Mouse (Mus musculus): Measurements from ENCODE around the gene Gsg1l. TPM values are rescaled to one million over a fixed set of nuclear protein-coding genes. Genes with fewer than 3 reads are reported as not detected.

The Gsg1l gene
- polyA plus RNA-seq, 1 experiment from 2014 or later: 7.0 TPM

GRCm38 (mm10) chr7:126008789-126009148, 73.4 kb downstream of the Gsg1l start:
- peak; percentile 72 for DNase-seq (ENCODE audit: low spot score)

GRCm38 (mm10) chr7:126008139-126008788, 73.9 kb downstream of the Gsg1l start:
- Histone ChIP-seq H3K4me3 (ENCODE audit: low read depth, low read length) (no peak overlapping the region), H3K9ac (ENCODE audit: low read length) (no peak overlapping the region), H3K27ac (ENCODE audit: low read depth, low read length) (peak overlapping the region; percentile 81), H3K36me3 (ENCODE audit: control insufficient read depth, insufficient read depth, low read length) (no peaks in the 10 kb centered on the region), H3K4me1 (ENCODE audit: control insufficient read depth, insufficient read depth, low read length) (peaks cover 13% of the 10 kb centered on the region), H3K4me2 (ENCODE audit: low read depth) (no peak overlapping the region), H3K27me3 (ENCODE audit: control insufficient read depth, insufficient read depth, low read length) (no peaks in the 10 kb centered on the region), H3K9me3 (ENCODE audit: control insufficient read depth, low read length) (no peaks in the 10 kb centered on the region)
- no peak; the same call in 1 of the 2 replicates for ATAC-seq (ENCODE audit: insufficient read depth, low FRiP score, low TSS enrichment)
- 63% methylated on average over 4 of the region's 4 CpGs for WGBS
- DNase-seq (ENCODE audit: low spot score): no peak

More at GRCm38 (mm10) chr7:126008789-126009148, 73.4 kb downstream of the Gsg1l start:
- peak; percentile 51 for ATAC-seq (ENCODE audit: insufficient read depth, low FRiP score, low TSS enrichment)
- no peak overlapping the region for H3K4me3 ChIP-seq (ENCODE audit: low read depth, low read length)
- no peaks in the 10 kb centered on the region for H3K36me3 ChIP-seq (ENCODE audit: control insufficient read depth, insufficient read depth, low read length)
- 47% methylated on average over 7 of the region's 7 CpGs for WGBS
- H3K9me3 ChIP-seq (ENCODE audit: control insufficient read depth, low read length): no peaks in the 10 kb centered on the region
- no peak overlapping the region for H3K4me2 ChIP-seq (ENCODE audit: low read depth)
- no peaks in the 10 kb centered on the region for H3K27me3 ChIP-seq (ENCODE audit: control insufficient read depth, insufficient read depth, low read length)
- no peak overlapping the region for H3K9ac ChIP-seq (ENCODE audit: low read length)
- H3K4me1 ChIP-seq (ENCODE audit: control insufficient read depth, insufficient read depth, low read length): peaks cover 13% of the 10 kb centered on the region
- H3K27ac ChIP-seq (ENCODE audit: low read depth, low read length): peak overlapping the region; percentile 81

GRCm38 (mm10) chr7:126007132-126007910, 74.9 kb downstream of the Gsg1l start:
- DNase-seq (ENCODE audit: low spot score) (no peak), ATAC-seq (ENCODE audit: insufficient read depth, low FRiP score, low TSS enrichment) (peak; percentile 58)
- no peaks in the 10 kb centered on the region for H3K27me3 ChIP-seq (ENCODE audit: control insufficient read depth, insufficient read depth, low read length)
- H3K4me3 ChIP-seq (ENCODE audit: low read depth, low read length): no peak overlapping the region
- no peaks in the 10 kb centered on the region for H3K36me3 ChIP-seq (ENCODE audit: control insufficient read depth, insufficient read depth, low read length)
- H3K27ac ChIP-seq (ENCODE audit: low read depth, low read length): peak overlapping the region; percentile 81
- H3K4me2 ChIP-seq (ENCODE audit: low read depth): no peak overlapping the region
- no peaks in the 10 kb centered on the region for H3K9me3 ChIP-seq (ENCODE audit: control insufficient read depth, low read length)
- 46% methylated on average over 10 of the region's 10 CpGs for WGBS
- H3K4me1 ChIP-seq (ENCODE audit: control insufficient read depth, insufficient read depth, low read length): peaks cover 20% of the 10 kb centered on the region
- H3K9ac ChIP-seq (ENCODE audit: low read length): no peak overlapping the region

GRCm38 (mm10) chr7:126005274-126005673, 76.9 kb downstream of the Gsg1l start:
- no peaks in the 10 kb centered on the region for H3K36me3 ChIP-seq (ENCODE audit: control insufficient read depth, insufficient read depth, low read length)
- no peak overlapping the region for H3K4me3 ChIP-seq (ENCODE audit: low read depth, low read length)
- no peak for DNase-seq (ENCODE audit: low spot score)
- H3K4me1 ChIP-seq (ENCODE audit: control insufficient read depth, insufficient read depth, low read length): peaks cover 18% of the 10 kb centered on the region
- no peak overlapping the region for H3K4me2 ChIP-seq (ENCODE audit: low read depth)
- peak overlapping the region; percentile 49; the same call in 1 of the 2 replicates for H3K27ac ChIP-seq (ENCODE audit: low read depth, low read length)
- H3K27me3 ChIP-seq (ENCODE audit: control insufficient read depth, insufficient read depth, low read length): no peaks in the 10 kb centered on the region
- no peak overlapping the region for H3K9ac ChIP-seq (ENCODE audit: low read length)
- H3K9me3 ChIP-seq (ENCODE audit: control insufficient read depth, low read length): no peaks in the 10 kb centered on the region
- WGBS: 42% methylated on average over 5 of the region's 5 CpGs
- no peak for ATAC-seq (ENCODE audit: insufficient read depth, low FRiP score, low TSS enrichment)

- H3K27ac ChIP-seq (ENCODE audit: low read depth, low read length): no peak overlapping the region
- WGBS: 62% methylated on average over 5 of the region's 5 CpGs
- DNase-seq (ENCODE audit: low spot score): no peak
- no peaks in the 10 kb centered on the region for H3K27me3 ChIP-seq (ENCODE audit: control insufficient read depth, insufficient read depth, low read length)
- no peak overlapping the region for H3K4me3 ChIP-seq (ENCODE audit: low read depth, low read length)
- no peaks in the 10 kb centered on the region for H3K9me3 ChIP-seq (ENCODE audit: control insufficient read depth, low read length)
- H3K9ac ChIP-seq (ENCODE audit: low read length): no peak overlapping the region
- H3K4me2 ChIP-seq (ENCODE audit: low read depth): no peak overlapping the region
- H3K4me1 ChIP-seq (ENCODE audit: control insufficient read depth, insufficient read depth, low read length): peaks cover 8% of the 10 kb centered on the region
- no peaks in the 10 kb centered on the region for H3K36me3 ChIP-seq (ENCODE audit: control insufficient read depth, insufficient read depth, low read length)
- no peak for ATAC-seq (ENCODE audit: insufficient read depth, low FRiP score, low TSS enrichment)
These were observed 80.5 kb downstream of the Gsg1l start for GRCm38 (mm10) chr7:126001683-126002082.

- no peak for ATAC-seq (ENCODE audit: insufficient read depth, low FRiP score, low TSS enrichment)
- H3K4me1 ChIP-seq (ENCODE audit: control insufficient read depth, insufficient read depth, low read length): peaks cover 6% of the 10 kb centered on the region
- H3K4me3 ChIP-seq (ENCODE audit: low read depth, low read length): no peak overlapping the region
- H3K4me2 ChIP-seq (ENCODE audit: low read depth): no peak overlapping the region
- no peaks in the 10 kb centered on the region for H3K36me3 ChIP-seq (ENCODE audit: control insufficient read depth, insufficient read depth, low read length)
- H3K27me3 ChIP-seq (ENCODE audit: control insufficient read depth, insufficient read depth, low read length): no peaks in the 10 kb centered on the region
- 97% methylated on average over 3 of the region's 3 CpGs for WGBS
- H3K9me3 ChIP-seq (ENCODE audit: control insufficient read depth, low read length): no peaks in the 10 kb centered on the region
- no peak for DNase-seq (ENCODE audit: low spot score)
- no peak overlapping the region for H3K9ac ChIP-seq (ENCODE audit: low read length)
- no peak overlapping the region for H3K27ac ChIP-seq (ENCODE audit: low read depth, low read length)
These were observed 82.3 kb downstream of the Gsg1l start for GRCm38 (mm10) chr7:125999921-126000320.

GRCm38 (mm10) chr7:125996151-125996550, 86.1 kb downstream of the Gsg1l start:
- Histone ChIP-seq H3K27ac (ENCODE audit: low read depth, low read length) (no peak overlapping the region), H3K4me2 (ENCODE audit: low read depth) (no peak overlapping the region), H3K9me3 (ENCODE audit: control insufficient read depth, low read length) (no peaks in the 10 kb centered on the region), H3K4me3 (ENCODE audit: low read depth, low read length) (no peak overlapping the region), H3K36me3 (ENCODE audit: control insufficient read depth, insufficient read depth, low read length) (no peaks in the 10 kb centered on the region), H3K27me3 (ENCODE audit: control insufficient read depth, insufficient read depth, low read length) (no peaks in the 10 kb centered on the region), H3K4me1 (ENCODE audit: control insufficient read depth, insufficient read depth, low read length) (no peaks in the 10 kb centered on the region), H3K9ac (ENCODE audit: low read length) (no peak overlapping the region)
- DNase-seq (ENCODE audit: low spot score): no peak
- WGBS: 100% methylated on average over 1 of the region's 1 CpGs
- ATAC-seq (ENCODE audit: insufficient read depth, low FRiP score, low TSS enrichment): no peak

GRCm38 (mm10) chr7:125992356-125992891, 89.8 kb downstream of the Gsg1l start:
- DNase-seq (ENCODE audit: low spot score): no peak
- H3K4me3 ChIP-seq (ENCODE audit: low read depth, low read length): no peak overlapping the region
- H3K27ac ChIP-seq (ENCODE audit: low read depth, low read length): no peak overlapping the region
- H3K4me2 ChIP-seq (ENCODE audit: low read depth): no peak overlapping the region
- H3K36me3 ChIP-seq (ENCODE audit: control insufficient read depth, insufficient read depth, low read length): no peaks in the 10 kb centered on the region
- no peaks in the 10 kb centered on the region for H3K27me3 ChIP-seq (ENCODE audit: control insufficient read depth, insufficient read depth, low read length)
- peaks cover 6% of the 10 kb centered on the region; the same call in 1 of the 2 replicates for H3K4me1 ChIP-seq (ENCODE audit: control insufficient read depth, insufficient read depth, low read length)
- H3K9me3 ChIP-seq (ENCODE audit: control insufficient read depth, low read length): no peaks in the 10 kb centered on the region
- 73% methylated on average over 6 of the region's 6 CpGs for WGBS
- no peak for ATAC-seq (ENCODE audit: insufficient read depth, low FRiP score, low TSS enrichment)
- H3K9ac ChIP-seq (ENCODE audit: low read length): no peak overlapping the region
